Mouse (Mus musculus) megakaryocyte, embryonic 14.5 days (primary cell): ENCODE measurements around the gene Tbpl1.

Experiments used
- FLI1 ChIP-seq: IDR thresholded peaks from 2 replicates; pipeline ENCODE4 v1.6.1; 2012; ENCODE audit warnings: low read length, inconsistent platforms, mixed read lengths
- GATA1 ChIP-seq: IDR thresholded peaks from 3 replicates; pipeline ENCODE4 v1.6.1; 2012; ENCODE audit warnings: mixed read lengths, low read length, inconsistent platforms, borderline replicate concordance

GRCm38 (mm10) chr10:22698158-22698953 is 33.4 kb downstream of the Tbpl1 start:
- no peak for TF ChIP-seq GATA1
- TF ChIP-seq FLI1: no peak
